Mouse (Mus musculus): ENCODE data around the gene Abtb2. TPM values are rescaled to one million over a fixed set of nuclear protein-coding genes. Genes with fewer than 3 reads are reported as not detected.

The Abtb2 gene
- total RNA-seq, 2 experiments from 2014 or later, result 10.7 to 11.0 TPM

GRCm38 (mm10) chr2:103676808-103677207 is 110.7 kb downstream of the Abtb2 start:
- intact Hi-C loops (cut with DNase I), result no loop called here
- DNase-seq (ENCODE audit: extremely low spot score in 1 of 2, low spot score in 2 of 2), result no peak

- intact Hi-C loops (cut with DNase I), result no loop called here
- peak in 1 of 2 experiments; percentile 20 for DNase-seq (ENCODE audit: extremely low spot score in 1 of 2, low spot score in 2 of 2)
Observed at GRCm38 (mm10) chr2:103677614-103678369, 111.7 kb downstream of the Abtb2 start.

GRCm38 (mm10) chr2:103678433-103678832 is 112.3 kb downstream of the Abtb2 start:
- intact Hi-C loops (cut with DNase I), result no loop called here
- DNase-seq (ENCODE audit: extremely low spot score in 1 of 2, low spot score in 2 of 2), result no peak

- intact Hi-C loops (cut with DNase I), result no loop called here
- DNase-seq (ENCODE audit: extremely low spot score in 1 of 2, low spot score in 2 of 2), result no peak
Observed at GRCm38 (mm10) chr2:103680364-103681110, 114.4 kb downstream of the Abtb2 start.

GRCm38 (mm10) chr2:103681149-103681548 is 115.0 kb downstream of the Abtb2 start:
- intact Hi-C loops (cut with DNase I), result no loop called here
- DNase-seq (ENCODE audit: extremely low spot score in 1 of 2, low spot score in 2 of 2), result no peak

DNA sequence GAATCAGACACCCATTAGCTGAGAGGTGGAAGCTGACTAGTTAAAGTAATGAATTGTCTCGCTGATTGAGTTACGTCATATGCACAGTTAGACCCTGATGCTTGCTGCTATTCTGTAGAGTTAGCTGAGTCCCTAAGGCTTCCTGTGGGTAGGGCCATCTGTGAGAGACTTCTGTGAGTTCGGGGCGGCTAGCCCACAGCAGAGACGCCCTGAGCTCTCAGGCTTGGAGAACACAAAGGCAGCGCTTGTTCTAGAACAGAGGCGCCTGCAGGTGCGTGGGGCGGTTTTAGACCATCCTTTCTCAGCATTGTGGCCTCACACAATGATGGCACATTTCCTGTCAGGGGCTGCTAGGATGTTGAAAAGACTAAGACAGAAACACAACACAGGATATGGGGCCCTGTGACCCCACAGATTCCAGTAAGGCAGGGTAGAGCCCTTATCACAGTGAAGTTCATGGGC is 116.2 kb downstream of the Abtb2 start:
- intact Hi-C loops (cut with DNase I), result no loop called here
- no peak for DNase-seq (ENCODE audit: extremely low spot score in 1 of 2, low spot score in 2 of 2)

GRCm38 (mm10) chr2:103682927-103683442 is 116.9 kb downstream of the Abtb2 start:
- DNase-seq (ENCODE audit: extremely low spot score in 1 of 2, low spot score in 2 of 2), result peak in 1 of 2 experiments; percentile 28
- intact Hi-C loops (cut with DNase I), result no loop called here

- no peak for DNase-seq (ENCODE audit: extremely low spot score in 1 of 2, low spot score in 2 of 2)
- intact Hi-C loops (cut with DNase I), result no loop called here
Observed at GRCm38 (mm10) chr2:103684431-103684830, 118.3 kb downstream of the Abtb2 start.

DNA sequence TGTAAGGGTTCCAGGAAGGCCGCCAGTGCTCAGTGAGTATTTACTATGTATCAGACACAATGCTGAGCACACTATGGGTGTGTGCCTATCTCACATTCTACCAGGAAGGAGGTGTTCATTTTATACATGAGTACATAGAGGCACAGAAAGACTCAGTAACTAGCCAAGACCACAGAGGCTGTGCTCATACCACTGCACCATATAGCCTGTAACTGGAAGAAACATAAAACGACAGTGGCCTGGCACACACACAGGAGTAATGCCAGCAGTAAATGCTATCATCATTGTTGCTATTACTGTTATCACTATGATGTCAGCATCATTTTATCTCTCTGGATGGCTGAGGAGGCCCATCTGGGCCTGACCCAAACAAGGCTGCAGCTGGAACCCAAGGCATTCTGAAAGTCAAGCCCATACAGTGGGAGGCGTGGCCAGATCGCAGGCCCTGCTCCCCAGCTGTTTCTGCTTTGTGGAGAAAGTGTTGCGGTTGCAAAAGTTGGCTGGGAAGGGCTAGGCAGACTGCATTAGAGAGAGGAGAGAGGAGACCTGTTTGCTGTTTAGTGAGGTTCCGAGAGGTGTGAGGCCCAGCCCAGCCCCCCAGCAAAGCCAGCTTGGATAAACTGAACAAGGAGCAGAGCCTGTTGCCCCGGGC is 118.9 kb downstream of the Abtb2 start:
- intact Hi-C loops (cut with DNase I), result no loop called here

DNA sequence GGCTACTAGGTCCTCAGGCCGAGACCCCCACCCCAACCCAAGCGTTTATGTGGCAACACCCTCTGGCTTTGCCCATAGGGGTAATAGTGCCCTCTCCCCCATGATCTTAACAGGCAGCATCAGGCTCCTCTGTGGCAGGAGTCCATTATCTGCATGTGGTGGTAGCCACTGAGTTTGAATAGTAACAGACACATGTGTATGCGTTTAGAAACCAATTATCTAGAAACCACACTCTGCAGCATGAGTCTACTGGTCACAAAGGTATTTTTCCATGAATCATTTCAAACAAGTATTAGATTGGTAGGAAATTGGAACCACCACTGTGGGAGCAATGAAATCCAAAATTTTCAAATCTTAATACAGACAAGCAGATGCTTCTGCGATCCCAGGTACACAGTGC is 119.5 kb downstream of the Abtb2 start:
- no peak for DNase-seq (ENCODE audit: extremely low spot score in 1 of 2, low spot score in 2 of 2)
- intact Hi-C loops (cut with DNase I), result no loop called here

More for the DNA sequence above, 118.9 kb downstream of the Abtb2 start:
- no peak for DNase-seq (ENCODE audit: extremely low spot score in 1 of 2, low spot score in 2 of 2)

GRCm38 (mm10) chr2:103687143-103687542 is 121.0 kb downstream of the Abtb2 start:
- no peak for DNase-seq (ENCODE audit: extremely low spot score in 1 of 2, low spot score in 2 of 2)
- intact Hi-C loops (cut with DNase I), result no loop called here

DNA sequence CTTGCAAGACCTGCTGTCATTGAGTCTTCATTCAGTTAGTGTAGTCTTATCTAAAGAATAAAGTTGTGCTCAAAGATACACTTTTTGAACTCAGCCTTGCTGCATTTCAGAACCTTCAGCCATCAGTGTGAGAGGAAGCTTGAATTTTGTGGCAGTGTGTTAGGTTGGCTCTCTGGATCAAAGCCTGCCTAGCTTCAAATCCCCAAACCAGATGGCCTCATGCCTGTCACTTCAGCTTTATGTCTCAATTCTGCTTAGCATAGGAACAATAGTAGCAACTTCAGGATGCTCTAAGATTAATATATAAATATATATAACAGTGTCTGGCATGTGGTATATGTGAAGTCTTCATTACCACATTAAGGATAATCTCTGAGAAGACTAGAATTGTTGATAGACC is 121.8 kb downstream of the Abtb2 start:
- no peak for DNase-seq (ENCODE audit: extremely low spot score in 1 of 2, low spot score in 2 of 2)
- intact Hi-C loops (cut with DNase I), result no loop called here

DNA sequence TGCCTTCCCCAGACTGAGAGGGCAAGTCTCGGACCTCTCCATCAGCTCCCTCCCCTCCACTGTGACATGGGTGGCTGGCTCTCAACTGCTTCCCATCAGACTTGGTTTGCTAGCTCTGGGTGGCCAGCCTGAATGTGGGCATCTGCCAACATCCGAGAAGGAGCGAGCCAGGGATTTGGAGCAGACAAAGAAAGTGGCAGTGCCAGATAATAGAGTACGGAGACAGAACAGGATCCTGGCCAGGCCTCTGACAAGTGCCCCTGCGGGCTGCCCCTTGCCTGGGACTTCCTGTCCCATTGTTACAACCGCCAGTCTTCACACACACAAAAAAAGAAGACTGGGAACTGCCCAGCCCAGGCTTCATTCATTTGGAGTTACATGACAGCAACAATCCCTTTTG is 124.3 kb downstream of the Abtb2 start:
- intact Hi-C loops (cut with DNase I), result no loop called here
- peak; percentile 52 to 67 for DNase-seq (ENCODE audit: extremely low spot score in 1 of 2, low spot score in 2 of 2)

DNA sequence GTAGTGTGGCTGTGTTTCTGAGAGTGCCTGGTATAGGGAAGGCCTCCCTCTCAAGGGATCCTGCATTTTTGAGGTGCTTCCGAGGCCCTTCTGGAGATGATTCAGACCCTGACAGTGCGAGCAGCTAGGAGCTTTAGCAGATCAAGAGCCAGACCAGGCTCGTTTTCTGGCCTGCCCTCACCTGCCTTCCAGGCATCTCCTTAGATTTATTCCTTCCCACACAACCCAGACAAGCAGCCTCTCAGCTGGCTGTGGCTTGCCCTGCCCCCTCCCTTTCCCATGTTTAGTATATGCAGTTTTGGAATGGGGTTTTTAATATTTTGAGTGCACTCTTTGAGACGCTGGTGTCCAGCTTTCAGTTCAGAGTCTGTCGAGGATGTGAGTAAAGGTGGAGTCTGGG is 124.7 kb downstream of the Abtb2 start:
- no peak for DNase-seq (ENCODE audit: extremely low spot score in 1 of 2, low spot score in 2 of 2)
- intact Hi-C loops (cut with DNase I), result no loop called here

DNA sequence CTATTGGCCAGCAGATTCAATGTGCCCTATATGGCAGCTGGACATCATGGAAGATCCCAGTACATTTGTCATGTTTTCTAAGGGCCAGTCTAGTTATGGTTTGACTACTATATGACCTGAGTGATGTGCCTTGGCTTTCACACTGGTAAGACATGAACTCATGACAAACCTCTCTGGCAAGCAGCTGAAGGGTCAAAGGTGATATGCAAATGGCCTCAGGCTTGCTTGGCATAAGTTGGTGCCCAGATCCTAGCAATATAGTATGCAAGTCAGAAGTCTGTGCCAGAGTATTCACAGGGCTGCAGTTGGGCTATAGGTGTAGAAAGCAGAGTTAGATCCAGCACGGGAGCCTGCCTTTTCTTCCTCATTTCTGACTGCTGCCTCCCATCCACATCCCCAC is 125.2 kb downstream of the Abtb2 start:
- no peak for DNase-seq (ENCODE audit: extremely low spot score in 1 of 2, low spot score in 2 of 2)
- intact Hi-C loops (cut with DNase I), result no loop called here

DNA sequence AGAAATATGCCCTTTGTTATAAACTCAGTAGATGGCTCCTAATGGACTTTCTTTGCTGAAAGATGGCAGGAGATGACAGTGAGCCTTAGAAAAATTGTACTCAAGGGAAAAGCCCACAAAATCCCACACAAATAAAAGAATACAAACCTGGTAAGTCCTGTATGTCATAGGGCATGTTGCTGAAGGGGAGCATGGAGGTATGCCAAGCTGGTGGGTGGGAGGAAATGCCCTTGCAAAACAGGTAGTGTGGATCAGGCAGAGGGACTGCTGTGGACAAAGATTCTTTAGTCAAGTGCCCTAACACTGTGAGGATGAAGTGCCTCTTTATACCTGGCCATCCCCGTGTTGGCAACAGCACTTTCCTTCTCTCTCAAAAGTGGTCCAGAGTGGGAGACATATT is 126.7 kb downstream of the Abtb2 start:
- DNase-seq (ENCODE audit: extremely low spot score in 1 of 2, low spot score in 2 of 2), result no peak
- intact Hi-C loops (cut with DNase I), result no loop called here

- intact Hi-C loops (cut with DNase I), result no loop called here
- DNase-seq (ENCODE audit: extremely low spot score in 1 of 2, low spot score in 2 of 2), result no peak
Observed at GRCm38 (mm10) chr2:103694777-103695563, 128.9 kb downstream of the Abtb2 start.

DNA sequence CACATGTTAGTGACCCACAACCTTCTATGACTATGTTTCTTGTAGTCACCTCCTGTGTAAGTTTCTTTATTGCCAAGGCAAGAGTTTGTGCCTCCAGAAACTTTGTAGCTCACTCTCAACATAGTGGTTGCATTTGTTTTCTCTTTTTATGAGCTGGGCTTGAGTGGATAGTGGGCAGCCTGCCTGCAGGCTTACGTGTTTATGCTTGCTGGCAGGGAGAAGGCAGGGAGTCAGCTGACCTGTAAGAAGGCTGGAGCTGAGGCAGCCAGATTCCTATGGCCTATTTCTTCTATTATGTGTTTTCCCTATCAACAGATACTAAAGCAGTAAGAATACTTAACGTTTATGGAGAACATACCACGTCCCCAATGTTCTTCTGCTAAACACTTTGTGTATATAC is 130.1 kb downstream of the Abtb2 start:
- intact Hi-C loops (cut with DNase I), result no loop called here
- DNase-seq (ENCODE audit: extremely low spot score in 1 of 2, low spot score in 2 of 2), result no peak

GRCm38 (mm10) chr2:103700514-103700913 is 134.4 kb downstream of the Abtb2 start:
- intact Hi-C loops (cut with DNase I), result no loop called here
- no peak for DNase-seq (ENCODE audit: extremely low spot score in 1 of 2, low spot score in 2 of 2)

Measured in left cerebral cortex, postnatal 10 days (tissue).